Mouse (Mus musculus): ENCODE results near the gene Naa15.
"Not testable (repeated sequence)": the region's sequence is repeated elsewhere in the genome, so short reads cannot be mapped to it uniquely, and the experiment has no call there.

GRCm38 (mm10) chr3:51393018-51393417 lies 21.9 kb upstream of the Naa15 start:
- TF ChIP-seq CTCF, EP300 (IDR thresholded peaks at IDR 0.05; ENCODE audit: low read depth): not testable (repeated sequence)

Data from liver, embryonic 14.5 days (tissue).